In the genomic region with DNA sequence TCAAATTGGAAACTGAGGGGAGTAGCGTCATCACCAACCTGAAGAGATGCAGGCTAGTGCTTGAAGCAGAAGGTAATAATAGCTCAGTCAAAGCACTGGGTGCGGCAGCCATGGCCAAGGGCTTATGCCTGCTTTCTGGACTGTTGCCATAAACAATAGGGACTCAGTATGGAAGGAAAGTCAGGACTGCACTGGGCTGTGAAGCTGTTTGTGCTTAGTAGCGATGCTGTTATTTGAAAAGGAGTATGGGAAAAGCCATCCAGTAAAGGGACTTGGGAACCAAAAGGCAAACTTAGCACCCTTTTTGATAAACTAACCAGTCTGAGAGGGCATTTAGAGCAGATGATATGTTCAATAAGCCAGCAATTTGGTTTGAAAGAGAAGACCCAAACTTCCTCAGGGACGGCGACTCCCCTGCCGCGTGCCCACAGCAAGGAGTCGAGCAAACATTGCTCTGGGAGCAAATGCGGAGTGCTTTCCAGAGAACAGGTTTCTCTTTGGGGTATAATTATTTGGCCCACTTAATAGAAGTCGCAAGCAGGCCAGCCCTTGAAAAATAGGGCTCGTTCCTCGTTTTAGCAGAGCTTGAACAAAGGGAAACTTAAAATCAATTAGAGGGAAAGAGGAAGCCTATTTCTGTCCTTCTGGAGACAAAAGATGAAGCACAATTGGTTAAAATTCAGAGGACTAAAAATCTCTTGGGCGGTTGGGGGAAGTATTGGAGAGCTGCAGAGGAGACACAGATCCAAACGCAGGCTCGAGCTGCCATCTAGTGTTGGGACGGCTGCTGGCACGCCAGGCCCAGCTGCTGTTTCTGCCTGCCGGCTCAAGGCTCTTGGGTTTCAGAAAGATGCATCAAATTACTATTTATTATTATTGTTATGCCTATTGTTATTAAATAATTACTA, we compare ENCODE assay signal across 8 mouse cellular contexts.
A peak's percentile ranks its signal among the peaks of the same experiment; 100 is the strongest.
DNase-seq lines count a peak whose midpoint lies in the region; ATAC-seq and TF ChIP-seq lines count a peak whose summit lies in the region.

No protein-coding gene starts in this region.

- ATAC-seq in intestine, postnatal 0 days: 0 out of 2 replicates have a peak, but pooled peaks have one; percentile 53
- peak; percentile 88 for ATAC-seq in midbrain, embryonic 14.5 days (ENCODE audit: low FRiP score, low TSS enrichment)
- ATAC-seq in stomach, embryonic 15.5 days (ENCODE audit: insufficient read depth, low FRiP score, low read depth): no peak; the same call in 1 of the 2 replicates

- no peaks in the 10 kb centered on the region for H3K4me1 ChIP-seq in thymus, adult 2 months (replicated peaks; ENCODE audit: control insufficient read depth, insufficient read depth, low read length)
- H3K4me1 ChIP-seq in intestine, postnatal 0 days (replicated peaks; ENCODE audit: control insufficient read depth, insufficient read depth, low read length): no peaks in the 10 kb centered on the region
- H3K4me1 ChIP-seq in midbrain, embryonic 14.5 days (ENCODE audit: control insufficient read depth, insufficient read depth, low read length): peaks cover 20% of the 10 kb centered on the region
- H3K4me1 ChIP-seq in stomach, embryonic 15.5 days: peaks cover 19% of the 10 kb centered on the region

- TF ChIP-seq CTCF in thymus, adult 2 months (IDR thresholded peaks at IDR 0.05; ENCODE audit: borderline replicate concordance, control insufficient read depth, extremely low read depth, insufficient read depth, low read length, poor library complexity): no peak
- TF ChIP-seq CTCF in intestine, postnatal 0 days (IDR thresholded peaks at IDR 0.05; ENCODE audit: low read depth): peak; percentile 84

- H3K27me3 ChIP-seq in thymus, adult 2 months (ENCODE audit: control insufficient read depth, insufficient read depth, low read length): no peaks in the 10 kb centered on the region
- H3K27me3 ChIP-seq in intestine, postnatal 0 days (replicated peaks; ENCODE audit: control insufficient read depth, insufficient read depth, low read length): no peaks in the 10 kb centered on the region
- H3K27me3 ChIP-seq in midbrain, embryonic 14.5 days (ENCODE audit: control insufficient read depth, insufficient read depth, low read length): no peaks in the 10 kb centered on the region
- H3K27me3 ChIP-seq in stomach, embryonic 15.5 days (replicated peaks): no peaks in the 10 kb centered on the region

- TF ChIP-seq POLR2A in thymus, adult 2 months (IDR thresholded peaks at IDR 0.05; ENCODE audit: control insufficient read depth, extremely low read depth, insufficient read depth, low read length, poor library complexity): no peak

- no peaks in the 10 kb centered on the region for H3K36me3 ChIP-seq in thymus, adult 2 months (ENCODE audit: control insufficient read depth, insufficient read depth, low read length)
- no peaks in the 10 kb centered on the region for H3K36me3 ChIP-seq in intestine, postnatal 0 days (ENCODE audit: control insufficient read depth, insufficient read depth)
- H3K36me3 ChIP-seq in midbrain, embryonic 14.5 days (ENCODE audit: control insufficient read depth, insufficient read depth, low read length): no peaks in the 10 kb centered on the region
- H3K36me3 ChIP-seq in stomach, embryonic 15.5 days: no peaks in the 10 kb centered on the region

- H3K9me3 ChIP-seq in intestine, postnatal 0 days (ENCODE audit: control insufficient read depth): no peaks in the 10 kb centered on the region
- no peaks in the 10 kb centered on the region for H3K9me3 ChIP-seq in midbrain, embryonic 14.5 days (ENCODE audit: control insufficient read depth, low read length)
- no peaks in the 10 kb centered on the region for H3K9me3 ChIP-seq in stomach, embryonic 15.5 days

- intact Hi-C loops in gastrocnemius, postnatal 36 days (cut with DNase I): loop anchor here (2.0 to 5.0 kb wide), 2 partner anchors 250 to 297 kb away; no protein-coding TSS in a partner anchor
- intact Hi-C loops in left cerebral cortex, postnatal 36 days (cut with DNase I): loop anchor here (2.0 to 5.0 kb wide), 2 partner anchors 248 to 297 kb away; no protein-coding TSS in a partner anchor

- H3K27ac ChIP-seq in thymus, adult 2 months (ENCODE audit: control insufficient read depth, insufficient read depth, low read length): no peak overlapping the region
- no peak overlapping the region for H3K27ac ChIP-seq in intestine, postnatal 0 days (ENCODE audit: low read depth, low read length)
- peak overlapping the region; percentile 85 for H3K27ac ChIP-seq in midbrain, embryonic 14.5 days (replicated peaks; ENCODE audit: low read depth, low read length)
- no peak overlapping the region for H3K27ac ChIP-seq in stomach, embryonic 15.5 days

- DNase-seq in thymus, adult 2 months: peak; percentile 25
- no peak for DNase-seq in thymus, adult 18-20 months
- DNase-seq in embryo, embryonic 11.5 days (ENCODE audit: low read depth, low spot score): peak; percentile 64
- DNase-seq in gastrocnemius, postnatal 36 days: peak; percentile 47 to 57
- peak; percentile 75 to 78 for DNase-seq in left cerebral cortex, postnatal 36 days (ENCODE audit: low spot score in 2 of 2)
- peak; percentile 94 for DNase-seq in midbrain, embryonic 14.5 days

- WGBS in thymus, adult 2 months: 32% methylated on average over 18 of the region's 18 CpGs
- 18% methylated on average over 18 of the region's 18 CpGs for WGBS in intestine, postnatal 0 days
- WGBS in midbrain, embryonic 14.5 days: 10% methylated on average over 18 of the region's 18 CpGs
- WGBS in stomach, embryonic 15.5 days: 21% methylated on average over 18 of the region's 18 CpGs

- no peak overlapping the region for H3K9ac ChIP-seq in intestine, postnatal 0 days (ENCODE audit: low read depth, low read length)
- no peak overlapping the region; the same call in 1 of the 2 replicates for H3K9ac ChIP-seq in midbrain, embryonic 14.5 days (replicated peaks; ENCODE audit: low read length)
- H3K9ac ChIP-seq in stomach, embryonic 15.5 days: no peak overlapping the region

- H3K4me2 ChIP-seq in intestine, postnatal 0 days (replicated peaks; ENCODE audit: low read depth): peak overlapping the region; percentile 25; the same call in 1 of the 2 replicates
- peak overlapping the region; percentile 34 for H3K4me2 ChIP-seq in midbrain, embryonic 14.5 days (ENCODE audit: low read length)
- H3K4me2 ChIP-seq in stomach, embryonic 15.5 days: peak overlapping the region; percentile 36

- H3K4me3 ChIP-seq in thymus, adult 2 months (ENCODE audit: control insufficient read depth, insufficient read depth, low read length): no peak overlapping the region
- no peak overlapping the region for H3K4me3 ChIP-seq in intestine, postnatal 0 days (ENCODE audit: low read depth, low read length)
- no peak overlapping the region for H3K4me3 ChIP-seq in midbrain, embryonic 14.5 days (replicated peaks; ENCODE audit: low read depth, low read length)
- 0 out of 2 replicates have a peak overlapping the region, but pooled peaks have one; percentile 10 for H3K4me3 ChIP-seq in stomach, embryonic 15.5 days (replicated peaks)

Comparison
In these comparisons a context has a peak if more than half of its experiments do, and no peak if none do; other contexts are left out.
1. DNase-seq: peak in thymus, adult 2 months (single experiment), embryo, embryonic 11.5 days (single experiment), gastrocnemius, postnatal 36 days (2 of 2), left cerebral cortex, postnatal 36 days (2 of 2) and midbrain, embryonic 14.5 days (single experiment); none in thymus, adult 18-20 months (0 of 2).
2. Peak in every context shown above with its lines, with median percentiles within 50 percentile points of each other: H3K4me2 ChIP-seq.